Mouse (Mus musculus) neural tube, embryonic 12.5 days (tissue): ENCODE data around the gene Gadd45a. TPM values are rescaled to one million over a fixed set of nuclear protein-coding genes. Genes with fewer than 3 reads are reported as not detected.
A peak's percentile ranks its signal among the peaks of the same experiment; 100 is the strongest.

Source experiments
- ATAC-seq: fragments of 200-750 bp; cut with Nextera tagmentation; 2 replicates; pipeline ENCODE4 v1.8.0; 2017; ENCODE audit warnings: low read depth, mild to moderate bottlenecking, moderate TSS enrichment, moderate library complexity; ENCODE audit not compliant: low FRiP score
- H3K27ac ChIP-seq: fragments of 300-500 bp; sonication (generic); 2 replicates; pipeline ENCODE4 v1.5.1; 2016
- H3K27me3 ChIP-seq: fragments of 300-500 bp; sonication (generic); replicated peaks from 2 replicates; pipeline ENCODE4 v1.6.1; 2016; ENCODE audit warnings: mild to moderate bottlenecking
- H3K36me3 ChIP-seq: fragments of 300-500 bp; sonication (generic); 2 replicates; pipeline ENCODE4 v1.6.1; 2016; ENCODE audit warnings: mild to moderate bottlenecking
- H3K4me1 ChIP-seq: fragments of 300-500 bp; sonication (generic); 2 replicates; pipeline ENCODE4 v1.6.1; 2016
- H3K4me2 ChIP-seq: fragments of 300-500 bp; sonication (generic); replicated peaks from 2 replicates; pipeline ENCODE4 v1.6.1; 2016; ENCODE audit warnings: mild to moderate bottlenecking
- H3K4me3 ChIP-seq: fragments of 300-500 bp; sonication (generic); 2 replicates; pipeline ENCODE4 v1.5.1; 2016
- H3K9ac ChIP-seq: fragments of 300-500 bp; sonication (generic); 2 replicates; pipeline ENCODE4 v1.6.1; 2016; ENCODE audit warnings: mild to moderate bottlenecking
- H3K9me3 ChIP-seq: fragments of 300-500 bp; sonication (generic); 2 replicates; pipeline ENCODE4 v1.6.1; 2016; ENCODE audit warnings: mild to moderate bottlenecking
- WGBS: fragments of 180-500 bp; shearing (Covaris S2); methylation state at CpG from one replicate; pipeline ENCODE4 v1.1.7; 2016; 5-methylcytosine and 5-hydroxymethylcytosine counted together
- polyA plus RNA-seq: library from polyadenylated mRNA; unstranded; fragments of >200 nt; fragmentation: Nextera tagmentation; extraction: Ambion mirVana; gene quantifications from 2 replicates; pipeline ENCODE4 v1.2.1, GENCODE M21; 2016

The Gadd45a gene
- polyA plus RNA-seq, 1 experiment from 2014 or later: 35.6 TPM

GRCm38 (mm10) chr6:67069219-67069762 is 32.0 kb upstream of the Gadd45a start:
- WGBS: 87% methylated on average over 8 of the region's 8 CpGs
- no peak for ATAC-seq
- Histone ChIP-seq H3K27ac (no peak overlapping the region), H3K27me3 (no peaks in the 10 kb centered on the region), H3K9ac (no peak overlapping the region), H3K4me3 (no peak overlapping the region), H3K36me3 (no peaks in the 10 kb centered on the region), H3K9me3 (no peaks in the 10 kb centered on the region), H3K4me2 (no peak overlapping the region), H3K4me1 (no peaks in the 10 kb centered on the region)

- Histone ChIP-seq H3K27me3 (no peaks in the 10 kb centered on the region), H3K4me3 (no peak overlapping the region), H3K9me3 (no peaks in the 10 kb centered on the region), H3K36me3 (no peaks in the 10 kb centered on the region), H3K4me2 (no peak overlapping the region), H3K27ac (no peak overlapping the region), H3K9ac (no peak overlapping the region), H3K4me1 (no peaks in the 10 kb centered on the region)
- ATAC-seq: no peak
- WGBS: 89% methylated on average over 5 of the region's 5 CpGs
Measured at GRCm38 (mm10) chr6:67060057-67060456, 22.8 kb upstream of the Gadd45a start.

GRCm38 (mm10) chr6:67057991-67058696 is 20.9 kb upstream of the Gadd45a start:
- Histone ChIP-seq H3K36me3 (no peaks in the 10 kb centered on the region), H3K4me2 (no peak overlapping the region), H3K4me1 (no peaks in the 10 kb centered on the region), H3K27me3 (no peaks in the 10 kb centered on the region), H3K27ac (no peak overlapping the region), H3K9ac (no peak overlapping the region), H3K9me3 (no peaks in the 10 kb centered on the region), H3K4me3 (no peak overlapping the region)
- ATAC-seq: no peak
- 94% methylated on average over 7 of the region's 7 CpGs for WGBS

GRCm38 (mm10) chr6:67057574-67057973 is 20.3 kb upstream of the Gadd45a start:
- Histone ChIP-seq H3K9ac (no peak overlapping the region), H3K9me3 (no peaks in the 10 kb centered on the region), H3K4me2 (no peak overlapping the region), H3K4me3 (no peak overlapping the region), H3K27me3 (no peaks in the 10 kb centered on the region), H3K36me3 (no peaks in the 10 kb centered on the region), H3K4me1 (no peaks in the 10 kb centered on the region), H3K27ac (no peak overlapping the region)
- 89% methylated on average over 5 of the region's 5 CpGs for WGBS
- ATAC-seq: no peak

- 75% methylated on average over 3 of the region's 3 CpGs for WGBS
- no peak overlapping the region for H3K4me3 ChIP-seq
- H3K27ac ChIP-seq: no peak overlapping the region
- no peaks in the 10 kb centered on the region for H3K36me3 ChIP-seq
- no peaks in the 10 kb centered on the region for H3K4me1 ChIP-seq
- no peaks in the 10 kb centered on the region for H3K9me3 ChIP-seq
- ATAC-seq: no peak
- H3K4me2 ChIP-seq: no peak overlapping the region
- H3K27me3 ChIP-seq: no peaks in the 10 kb centered on the region
- H3K9ac ChIP-seq: no peak overlapping the region
Measured at GRCm38 (mm10) chr6:67056889-67057564, 19.8 kb upstream of the Gadd45a start.

GRCm38 (mm10) chr6:67056108-67056888 is 19.0 kb upstream of the Gadd45a start:
- no peak for ATAC-seq
- no peaks in the 10 kb centered on the region for H3K4me1 ChIP-seq
- H3K4me2 ChIP-seq: no peak overlapping the region
- no peaks in the 10 kb centered on the region for H3K27me3 ChIP-seq
- no peak overlapping the region for H3K27ac ChIP-seq
- H3K36me3 ChIP-seq: no peaks in the 10 kb centered on the region
- H3K9ac ChIP-seq: no peak overlapping the region
- no peaks in the 10 kb centered on the region for H3K9me3 ChIP-seq
- WGBS: 84% methylated on average over 15 of the region's 15 CpGs
- H3K4me3 ChIP-seq: no peak overlapping the region

GRCm38 (mm10) chr6:67050063-67050462 is 12.8 kb upstream of the Gadd45a start:
- Histone ChIP-seq H3K9ac (no peak overlapping the region), H3K27ac (no peak overlapping the region)
- WGBS: 69% methylated on average over 1 of the region's 1 CpGs

GRCm38 (mm10) chr6:67049695-67050038 is 12.4 kb upstream of the Gadd45a start:
- WGBS: 53% methylated on average over 2 of the region's 2 CpGs
- Histone ChIP-seq H3K4me3 (no peak overlapping the region), H3K36me3 (no peaks in the 10 kb centered on the region), H3K4me2 (no peak overlapping the region), H3K9ac (no peak overlapping the region), H3K27me3 (no peaks in the 10 kb centered on the region), H3K4me1 (peaks cover 7% of the 10 kb centered on the region; the same call in 1 of the 2 replicates), H3K27ac (no peak overlapping the region), H3K9me3 (no peaks in the 10 kb centered on the region)
- ATAC-seq: no peak

More at GRCm38 (mm10) chr6:67050063-67050462, 12.8 kb upstream of the Gadd45a start:
- no peak for ATAC-seq
- H3K4me2 ChIP-seq: no peak overlapping the region
- no peaks in the 10 kb centered on the region for H3K36me3 ChIP-seq
- H3K4me3 ChIP-seq: no peak overlapping the region
- H3K9me3 ChIP-seq: no peaks in the 10 kb centered on the region
- H3K4me1 ChIP-seq: peaks cover 7% of the 10 kb centered on the region; the same call in 1 of the 2 replicates
- no peaks in the 10 kb centered on the region for H3K27me3 ChIP-seq

GRCm38 (mm10) chr6:67048880-67049694 is 11.8 kb upstream of the Gadd45a start:
- Histone ChIP-seq H3K4me1 (peaks cover 7% of the 10 kb centered on the region; the same call in 1 of the 2 replicates), H3K4me3 (no peak overlapping the region), H3K9ac (no peak overlapping the region), H3K27ac (no peak overlapping the region), H3K36me3 (no peaks in the 10 kb centered on the region), H3K27me3 (no peaks in the 10 kb centered on the region), H3K9me3 (no peaks in the 10 kb centered on the region), H3K4me2 (no peak overlapping the region)
- 42% methylated on average over 7 of the region's 7 CpGs for WGBS
- ATAC-seq: peak; percentile 73; the same call in 1 of the 2 replicates

- H3K4me3 ChIP-seq: no peak overlapping the region
- H3K27me3 ChIP-seq: no peaks in the 10 kb centered on the region
- H3K36me3 ChIP-seq: no peaks in the 10 kb centered on the region
- H3K9me3 ChIP-seq: no peaks in the 10 kb centered on the region
- H3K4me1 ChIP-seq: peaks cover 7% of the 10 kb centered on the region; the same call in 1 of the 2 replicates
- no peak overlapping the region for H3K4me2 ChIP-seq
- 79% methylated on average over 3 of the region's 3 CpGs for WGBS
- H3K9ac ChIP-seq: no peak overlapping the region
- no peak overlapping the region for H3K27ac ChIP-seq
- no peak for ATAC-seq
Measured at GRCm38 (mm10) chr6:67048052-67048691, 10.9 kb upstream of the Gadd45a start.

- Histone ChIP-seq H3K27me3 (no peaks in the 10 kb centered on the region), H3K9ac (no peak overlapping the region), H3K4me3 (no peak overlapping the region), H3K9me3 (no peaks in the 10 kb centered on the region), H3K27ac (no peak overlapping the region), H3K4me2 (no peak overlapping the region), H3K36me3 (no peaks in the 10 kb centered on the region), H3K4me1 (peaks cover 7% of the 10 kb centered on the region; the same call in 1 of the 2 replicates)
- ATAC-seq: no peak
- 81% methylated on average over 3 of the region's 3 CpGs for WGBS
Measured at GRCm38 (mm10) chr6:67046937-67047336, 9.7 kb upstream of the Gadd45a start.
